Mouse (Mus musculus) urinary bladder, postnatal 0 days (tissue): ENCODE data around the gene Ngef. TPM values are rescaled to one million over a fixed set of nuclear protein-coding genes. Genes with fewer than 3 reads are reported as not detected.

Source experiments
- polyA plus RNA-seq: library from polyadenylated mRNA; unstranded; fragments of >200 nt; fragmentation: Nextera tagmentation; extraction: Ambion mirVana; gene quantifications from 2 replicates; pipeline ENCODE4 v1.2.1, GENCODE M21; 2015

The Ngef gene
- polyA plus RNA-seq: 2.6 and 3.1 TPM in 2 replicates

GRCm38 (mm10) chr1:87573800-87574215, at the start of gene Ngef:
Gene Ngef (minus strand): TSS chr1:87573870.

GRCm38 (mm10) chr1:87620211-87620668, 46.6 kb upstream of the Ngef start, which contains the start of gene Inpp5d:
Gene Inpp5d (plus strand): TSS chr1:87620312.

GRCm38 (mm10) chr1:87509561-87510165, 64.0 kb downstream of the Ngef start, which contains the start of gene Neu2:
Gene Neu2 (plus strand): TSS chr1:87509889.

GRCm38 (mm10) chr1:87469971-87470370, 103.7 kb downstream of the Ngef start, which contains the start of gene Snorc:
Gene Snorc (plus strand): TSS chr1:87470271.

Other genes with a start within 250 kb of the Ngef start
- gene Gigyf2, start 246.9 kb downstream of the Ngef start, polyA plus RNA-seq: 22.1 and 22.4 TPM in 2 replicates
- gene Kcnj13, start 179.1 kb downstream of the Ngef start, polyA plus RNA-seq: 0.15 and 0.17 TPM in 2 replicates
- not detected in 2 replicates for gene Snorc, start 103.6 kb downstream of the Ngef start, polyA plus RNA-seq
- 0.13 and 0.19 TPM in 2 replicates for gene Neu2, start 64.0 kb downstream of the Ngef start, polyA plus RNA-seq
- gene Inpp5d, start 46.4 kb upstream of the Ngef start, polyA plus RNA-seq: 4.2 and 9.7 TPM in 2 replicates
- gene Atg16l1, start 182.0 kb upstream of the Ngef start, polyA plus RNA-seq: 18.4 and 20.4 TPM in 2 replicates
- 0.51 and 0.65 TPM in 2 replicates for gene Sag, start 229.8 kb upstream of the Ngef start, polyA plus RNA-seq